Mouse (Mus musculus) bone marrow, adult 2 months (tissue): Measurements from ENCODE around the gene Hoxa10.

Experiments
- CTCF ChIP-seq: fragments of 200-500 bp; IDR thresholded peaks from 2 replicates; pipeline ENCODE4 v1.5.1; 2011; ENCODE audit warnings: low read length, control low read depth; ENCODE audit not compliant: control insufficient read depth, insufficient read depth
- POLR2A ChIP-seq: fragments of 200-500 bp; IDR thresholded peaks from 2 replicates; pipeline ENCODE4 v1.6.1; 2011; ENCODE audit warnings: low read depth, mild to moderate bottlenecking, control low read depth, low read length, borderline replicate concordance; ENCODE audit not compliant: control insufficient read depth

DNA sequence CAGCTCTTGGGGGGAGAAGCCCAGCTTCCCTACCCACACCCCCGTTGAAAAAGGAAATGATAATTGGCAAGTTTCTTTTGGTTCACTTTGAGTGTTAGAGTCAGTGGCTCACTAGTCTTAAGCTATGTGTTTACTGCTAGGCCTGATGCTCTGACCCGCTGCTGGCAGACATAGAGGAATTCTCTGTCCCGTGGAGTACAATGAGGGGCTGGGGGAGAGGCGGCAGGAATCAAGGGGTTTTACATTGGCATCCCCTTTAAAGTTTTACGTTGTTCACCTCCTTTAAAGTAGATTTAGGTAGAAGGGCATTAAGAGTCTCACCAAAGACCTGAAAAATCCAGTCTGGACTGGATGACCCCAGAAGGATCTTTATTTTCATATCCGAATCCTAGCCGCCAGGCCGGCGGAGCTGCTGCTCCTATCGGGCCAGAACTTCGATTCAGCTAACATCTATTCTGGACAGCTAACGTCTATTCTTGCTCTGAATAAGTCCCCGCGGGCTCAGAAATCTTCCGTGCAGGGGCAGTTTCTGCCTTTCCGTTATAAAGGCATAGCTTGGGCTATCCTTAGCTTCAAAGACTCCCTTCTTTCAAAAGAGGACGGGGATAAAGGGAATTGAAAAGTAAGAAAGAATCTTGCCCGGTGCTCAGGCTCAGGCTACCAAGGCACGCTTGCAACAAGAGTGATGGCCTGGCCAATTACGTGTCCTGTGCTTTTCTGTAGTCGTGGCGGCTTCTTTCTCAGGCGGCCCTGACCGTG, 11.5 kb upstream of the Hoxa10 start:
- TF ChIP-seq POLR2A (no peak), CTCF (no peak)
